ENCODE assay signal across 12 mouse cellular contexts in genomic region chr19:48682485-48682884, GRCm38 (mm10).
A peak's percentile ranks its signal among the peaks of the same experiment; 100 is the strongest.
DNase-seq lines count a peak whose midpoint lies in the region; ATAC-seq and TF ChIP-seq lines count a peak whose summit lies in the region.
"Had no signal": no experiment of that assay in that cellular context is flagged by ENCODE, and none has a peak within 500 bp of the region (broad histone marks: within the 10 kb centered on the region; RNA-seq: fewer than 3 reads in every experiment).

No protein-coding gene starts in this region.

- H3K36me3 ChIP-seq in heart, adult 2 months (ENCODE audit: control insufficient read depth, insufficient read depth, low read length): no peaks in the 10 kb centered on the region
- no peaks in the 10 kb centered on the region for H3K36me3 ChIP-seq in stomach, postnatal 0 days (ENCODE audit: control insufficient read depth, insufficient read depth, low read length)
- H3K36me3 ChIP-seq: limb, embryonic 12.5 days had no signal

- H3K79me2 ChIP-seq in heart, adult 2 months (replicated peaks; ENCODE audit: control insufficient read depth, insufficient read depth, low read length): no peaks in the 10 kb centered on the region

- H3K4me3 ChIP-seq in heart, adult 2 months: no peak overlapping the region
- no peak overlapping the region for H3K4me3 ChIP-seq in stomach, postnatal 0 days (ENCODE audit: low read depth, low read length)
- H3K4me3 ChIP-seq: limb, embryonic 12.5 days had no signal

- H3K27me3 ChIP-seq in heart, adult 2 months (ENCODE audit: control insufficient read depth, insufficient read depth, low read length): no peaks in the 10 kb centered on the region
- no peaks in the 10 kb centered on the region for H3K27me3 ChIP-seq in stomach, postnatal 0 days (ENCODE audit: control insufficient read depth, insufficient read depth, low read length)
- H3K27me3 ChIP-seq: CH12.LX; limb, embryonic 12.5 days had no signal

- H3K4me2 ChIP-seq in stomach, postnatal 0 days (replicated peaks; ENCODE audit: low read depth): no peak overlapping the region
- H3K4me2 ChIP-seq: limb, embryonic 12.5 days had no signal

- DNase-seq in heart, postnatal 10 days: peak; percentile 17 to 22
- DNase-seq in heart, adult 2 months: no peak
- DNase-seq in left cerebral cortex, postnatal 10 days (ENCODE audit: extremely low spot score in 1 of 2, low spot score in 2 of 2): peak; percentile 19 to 44
- DNase-seq in left cerebral cortex, adult 8-10 months (ENCODE audit: low spot score in 2 of 2): no peak
- DNase-seq in testis, postnatal 10 days (ENCODE audit: low spot score): peak; percentile 42
- no peak for DNase-seq in testis, postnatal 14 days (ENCODE audit: low spot score)
- DNase-seq in stomach, postnatal 0 days (ENCODE audit: low spot score): peak; percentile 15
- DNase-seq: cerebellum, postnatal 36 days; gastrocnemius, postnatal 14 days had no signal

- TF ChIP-seq EP300 in heart, adult 2 months (IDR thresholded peaks at IDR 0.05; ENCODE audit: insufficient read depth, low read depth, low read length): no peak
- TF ChIP-seq EP300 in stomach, postnatal 0 days (optimal IDR thresholded peaks at IDR 0.05): no peak

- H3K9ac ChIP-seq in heart, adult 2 months (ENCODE audit: low read depth, low read length): no peak overlapping the region
- no peak overlapping the region for H3K9ac ChIP-seq in stomach, postnatal 0 days (ENCODE audit: low read length)
- H3K9ac ChIP-seq: limb, embryonic 12.5 days had no signal

- no peaks in the 10 kb centered on the region for H3K4me1 ChIP-seq in heart, adult 2 months (ENCODE audit: control insufficient read depth, insufficient read depth, low read length)
- H3K4me1 ChIP-seq in stomach, postnatal 0 days (replicated peaks; ENCODE audit: control insufficient read depth, insufficient read depth): no peaks in the 10 kb centered on the region
- H3K4me1 ChIP-seq: limb, embryonic 12.5 days had no signal

- no peaks in the 10 kb centered on the region for H3K9me3 ChIP-seq in stomach, postnatal 0 days (ENCODE audit: control insufficient read depth, low read length)
- H3K9me3 ChIP-seq: limb, embryonic 12.5 days had no signal

- no peak for TF ChIP-seq POLR2A in heart, adult 2 months (IDR thresholded peaks at IDR 0.05; ENCODE audit: insufficient read depth, low read depth, low read length)

- no peak for ATAC-seq in stomach, postnatal 0 days (ENCODE audit: low FRiP score, low TSS enrichment)
- ATAC-seq in megakaryocyte progenitor cell, adult 5-6 weeks (replicated peaks; ENCODE audit: poor library complexity): no peak

- 71% methylated on average over 3 of the region's 3 CpGs for WGBS in heart, adult 2 months
- 82% methylated on average over 3 of the region's 3 CpGs for WGBS in stomach, postnatal 0 days

- no peak overlapping the region for H3K27ac ChIP-seq in heart, adult 2 months
- H3K27ac ChIP-seq in stomach, postnatal 0 days (replicated peaks): no peak overlapping the region
- H3K27ac ChIP-seq: limb, embryonic 12.5 days had no signal

- intact Hi-C loops in heart, postnatal 10 days (cut with DNase I): no loop called here
- intact Hi-C loops in heart, adult 2 months (cut with DNase I): no loop called here
- intact Hi-C loops in left cerebral cortex, postnatal 10 days (cut with DNase I): no loop called here

- TF ChIP-seq CTCF in heart, adult 2 months (IDR thresholded peaks at IDR 0.05): no peak
- no peak for TF ChIP-seq CTCF in stomach, postnatal 0 days (IDR thresholded peaks at IDR 0.05; ENCODE audit: low read depth)

Comparison
In these comparisons a context has a peak if more than half of its experiments do, and no peak if none do; other contexts are left out.
1. DNase-seq: peak in heart, postnatal 10 days (2 of 2), left cerebral cortex, postnatal 10 days (2 of 2), testis, postnatal 10 days (single experiment) and stomach, postnatal 0 days (single experiment); none in heart, adult 2 months (0 of 2), left cerebral cortex, adult 8-10 months (0 of 2) and testis, postnatal 14 days (single experiment).